Mouse (Mus musculus) hindbrain, embryonic 15.5 days (tissue): ENCODE measurements around the gene Urb1. TPM values are rescaled to one million over a fixed set of nuclear protein-coding genes. Genes with fewer than 3 reads are reported as not detected.
A peak's percentile ranks its signal among the peaks of the same experiment; 100 is the strongest.
"Not testable (repeated sequence)": the region's sequence is repeated elsewhere in the genome, so short reads cannot be mapped to it uniquely, and the experiment has no call there.

Experiments used
- ATAC-seq: fragments of 200-750 bp; cut with Nextera tagmentation; 2 replicates; pipeline ENCODE4 v1.8.0; 2017; ENCODE audit warnings: low read depth, moderate number of reproducible peaks, moderate TSS enrichment; ENCODE audit not compliant: low FRiP score
- H3K27ac ChIP-seq: fragments of 300-500 bp; sonication (generic); replicated peaks from 2 replicates; pipeline ENCODE4 v1.5.1; 2015; ENCODE audit warnings: mild to moderate bottlenecking, inconsistent platforms
- H3K27me3 ChIP-seq: fragments of 300-500 bp; sonication (generic); 2 replicates; pipeline ENCODE4 v1.6.1; 2015; ENCODE audit warnings: control low read depth, inconsistent platforms
- H3K36me3 ChIP-seq: fragments of 300-500 bp; sonication (generic); 2 replicates; pipeline ENCODE4 v1.6.1; 2015; ENCODE audit warnings: control low read depth, inconsistent platforms
- H3K4me1 ChIP-seq: fragments of 300-500 bp; sonication (generic); replicated peaks from 2 replicates; pipeline ENCODE4 v1.6.1; 2015; ENCODE audit warnings: control low read depth, inconsistent platforms
- H3K4me2 ChIP-seq: fragments of 300-500 bp; sonication (generic); 2 replicates; pipeline ENCODE4 v1.6.1; 2015; ENCODE audit warnings: moderate library complexity, mild to moderate bottlenecking, inconsistent platforms
- H3K4me3 ChIP-seq: fragments of 300-500 bp; sonication (generic); 2 replicates; pipeline ENCODE4 v1.5.1; 2015; ENCODE audit warnings: mild to moderate bottlenecking, inconsistent platforms
- H3K9ac ChIP-seq: fragments of 300-500 bp; sonication (generic); 2 replicates; pipeline ENCODE4 v1.6.1; 2015; ENCODE audit warnings: inconsistent platforms
- H3K9me3 ChIP-seq: fragments of 300-500 bp; sonication (generic); 2 replicates; pipeline ENCODE4 v1.6.1; 2016; ENCODE audit warnings: control low read depth, inconsistent platforms
- WGBS: fragments of 180-500 bp; shearing (Covaris S2); methylation state at CpG from one replicate; pipeline ENCODE4 v1.1.7; 2015; 5-methylcytosine and 5-hydroxymethylcytosine counted together
- polyA plus RNA-seq: library from polyadenylated mRNA; unstranded; fragments of >200 nt; fragmentation: Nextera tagmentation; extraction: Ambion mirVana; gene quantifications from 2 replicates; pipeline ENCODE4 v1.2.1, GENCODE M21; 2015

Gene Urb1
- polyA plus RNA-seq, 1 experiment from 2014 or later: 9.3 TPM

DNA sequence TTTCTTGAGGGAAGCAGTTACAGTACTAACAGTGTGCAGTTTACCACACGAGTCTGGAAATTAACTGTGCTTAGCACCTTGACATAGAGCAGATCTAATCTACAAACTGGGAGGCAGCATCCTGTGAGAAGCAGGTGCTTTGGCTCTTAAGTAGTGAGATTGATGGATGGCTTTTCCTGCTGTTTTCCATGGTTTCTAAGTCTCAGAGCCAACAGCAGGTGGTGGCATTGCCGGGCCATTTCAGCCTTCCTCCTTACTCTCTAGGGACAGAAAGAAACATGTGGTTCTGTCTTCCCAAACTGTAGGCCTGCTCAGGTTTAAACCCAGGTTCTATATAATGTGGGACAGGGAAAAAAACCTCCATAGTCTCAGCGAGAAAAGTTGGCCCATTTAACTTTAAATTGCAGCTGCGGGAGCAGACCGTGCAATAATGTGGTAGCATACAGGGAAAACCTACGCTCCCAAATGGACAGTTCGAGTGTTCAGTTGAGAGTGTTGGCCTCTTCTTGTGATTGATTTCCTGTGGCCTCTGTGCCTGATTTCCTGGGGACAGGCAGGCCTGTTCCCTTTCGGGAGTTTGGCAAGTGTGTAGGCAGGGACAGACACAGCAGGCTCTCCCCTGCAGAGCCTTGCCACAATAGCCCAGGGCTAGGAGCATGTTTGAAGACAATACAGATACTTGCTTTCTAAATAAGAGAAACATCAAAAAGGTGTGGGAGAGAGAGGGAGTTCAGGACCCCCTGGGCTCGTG is 23.0 kb upstream of the Urb1 start:
- H3K9me3 ChIP-seq: no peaks in the 10 kb centered on the region
- no peak overlapping the region for H3K4me3 ChIP-seq
- 18% methylated on average over 9 of the region's 9 CpGs for WGBS
- H3K36me3 ChIP-seq: no peaks in the 10 kb centered on the region
- peak overlapping the region; percentile 8; the same call in 1 of the 2 replicates for H3K4me2 ChIP-seq
- peaks cover 43% of the 10 kb centered on the region for H3K4me1 ChIP-seq
- H3K9ac ChIP-seq: no peak overlapping the region
- no peak overlapping the region for H3K27ac ChIP-seq
- no peak for ATAC-seq
- H3K27me3 ChIP-seq: peaks cover 18% of the 10 kb centered on the region

GRCm38 (mm10) chr16:90832495-90832894 is 22.3 kb upstream of the Urb1 start:
- H3K4me2 ChIP-seq: peak overlapping the region; percentile 95; the same call in 1 of the 2 replicates

GRCm38 (mm10) chr16:90831676-90832075 is 21.5 kb upstream of the Urb1 start:
- H3K27me3 ChIP-seq: peaks cover 18% of the 10 kb centered on the region
- no peaks in the 10 kb centered on the region for H3K9me3 ChIP-seq
- H3K4me1 ChIP-seq: peaks cover 39% of the 10 kb centered on the region
- H3K4me2 ChIP-seq: peak overlapping the region; percentile 95
- H3K4me3 ChIP-seq: peak overlapping the region; percentile 55
- no peak overlapping the region for H3K27ac ChIP-seq
- ATAC-seq: no peak
- no peak overlapping the region for H3K9ac ChIP-seq
- WGBS: 19% methylated on average over 15 of the region's 15 CpGs
- no peaks in the 10 kb centered on the region for H3K36me3 ChIP-seq

More at GRCm38 (mm10) chr16:90832495-90832894, 22.3 kb upstream of the Urb1 start:
- Histone ChIP-seq H3K4me1 (peaks cover 40% of the 10 kb centered on the region), H3K9ac (no peak overlapping the region), H3K27ac (no peak overlapping the region), H3K9me3 (no peaks in the 10 kb centered on the region), H3K36me3 (no peaks in the 10 kb centered on the region), H3K4me3 (no peak overlapping the region), H3K27me3 (peaks cover 18% of the 10 kb centered on the region)
- 40% methylated on average over 6 of the region's 6 CpGs for WGBS
- ATAC-seq: no peak

DNA sequence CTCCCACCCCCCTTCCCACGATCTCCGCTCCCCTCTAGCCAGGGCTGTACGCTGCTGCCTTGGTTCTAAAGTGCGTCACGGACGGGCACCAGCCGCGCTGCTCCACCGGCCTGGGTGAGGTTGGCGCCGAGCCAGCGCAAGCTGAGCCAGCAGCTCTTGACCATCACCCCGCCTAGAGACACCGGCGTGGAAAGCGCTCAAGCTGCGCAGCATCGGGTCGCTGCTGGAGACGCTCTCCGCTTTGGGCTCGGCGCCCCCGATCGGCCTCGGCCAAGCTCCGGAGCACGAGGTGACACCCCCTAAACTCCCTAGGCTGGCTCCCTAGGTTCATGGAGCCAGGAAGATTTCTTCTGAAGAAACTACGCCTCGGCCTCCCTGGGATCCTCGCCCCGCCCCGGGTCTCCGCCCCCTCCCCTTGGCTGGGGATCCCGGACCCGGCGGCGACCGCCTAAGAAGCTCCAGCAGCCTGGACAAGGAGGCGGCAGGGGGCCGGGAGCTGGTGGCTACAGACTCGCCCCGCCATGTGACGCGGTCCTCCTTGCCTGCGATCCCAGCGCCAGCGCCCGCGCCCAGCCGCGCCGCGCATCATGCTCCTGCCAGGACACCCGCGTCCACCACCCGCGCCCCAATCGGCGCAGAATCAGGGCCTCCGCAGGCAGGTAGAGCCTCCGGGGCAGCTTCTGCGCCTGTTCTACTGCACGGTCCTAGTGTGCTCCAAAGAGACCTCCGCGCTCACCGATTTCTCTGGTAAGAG is 20.6 kb upstream of the Urb1 start:
- peak overlapping the region; percentile 55 for H3K4me3 ChIP-seq
- H3K9me3 ChIP-seq: no peaks in the 10 kb centered on the region
- 0 out of 2 replicates have a peak overlapping the region, but pooled peaks have one; percentile 2 for H3K27ac ChIP-seq
- H3K4me1 ChIP-seq: peaks cover 39% of the 10 kb centered on the region
- H3K4me2 ChIP-seq: peak overlapping the region; percentile 95
- WGBS: under 1% methylated on average over 67 of the region's 67 CpGs
- peak overlapping the region; percentile 41 for H3K9ac ChIP-seq
- H3K36me3 ChIP-seq: no peaks in the 10 kb centered on the region
- peaks cover 18% of the 10 kb centered on the region for H3K27me3 ChIP-seq
- peak; percentile 77 for ATAC-seq

DNA sequence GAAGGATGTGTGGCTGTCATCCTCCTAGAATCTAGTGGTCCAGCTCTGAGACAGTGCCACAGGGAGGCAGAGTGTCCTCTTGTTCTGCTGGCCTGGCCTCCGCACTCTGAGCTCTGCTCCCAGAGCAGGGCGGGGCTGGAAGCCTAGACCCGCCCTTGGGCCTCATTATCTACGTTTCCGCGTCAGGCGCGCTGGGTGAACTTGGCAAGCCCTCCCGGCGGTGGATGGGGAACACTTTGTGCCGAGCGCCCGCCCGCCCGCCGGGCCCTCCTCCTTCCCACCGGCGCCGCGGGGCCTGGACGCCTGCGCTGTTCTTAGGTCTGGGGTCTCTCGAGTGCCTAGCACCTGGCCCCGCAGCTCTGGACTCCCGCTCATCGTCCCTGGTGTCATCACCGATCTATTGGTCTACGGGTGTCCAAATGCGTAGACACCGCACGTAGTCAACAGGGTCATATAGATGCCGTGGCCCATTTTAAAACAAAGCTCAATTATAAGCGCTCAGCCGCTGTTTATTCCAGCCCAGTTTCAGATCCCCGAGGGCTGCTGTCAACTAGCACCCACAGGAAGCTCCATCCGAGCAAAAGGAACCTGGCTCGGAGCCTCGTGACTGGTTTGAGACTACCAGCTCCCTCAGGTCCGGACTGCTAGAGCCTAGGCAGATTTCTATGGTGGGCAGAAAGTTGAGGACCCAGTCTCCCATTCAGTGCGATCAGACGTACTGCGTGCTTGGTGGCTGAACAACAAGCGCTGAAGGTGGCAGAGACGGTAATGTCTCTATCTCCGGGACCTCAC is 19.9 kb upstream of the Urb1 start:
- Histone ChIP-seq H3K9ac (peak overlapping the region; percentile 41), H3K27ac (0 out of 2 replicates have a peak overlapping the region, but pooled peaks have one; percentile 2), H3K27me3 (peaks cover 18% of the 10 kb centered on the region), H3K9me3 (no peaks in the 10 kb centered on the region), H3K4me3 (peak overlapping the region; percentile 55), H3K36me3 (no peaks in the 10 kb centered on the region), H3K4me1 (peaks cover 39% of the 10 kb centered on the region), H3K4me2 (peak overlapping the region; percentile 95)
- ATAC-seq: peak; percentile 72
- WGBS: under 1% methylated on average over 39 of the region's 45 CpGs

DNA sequence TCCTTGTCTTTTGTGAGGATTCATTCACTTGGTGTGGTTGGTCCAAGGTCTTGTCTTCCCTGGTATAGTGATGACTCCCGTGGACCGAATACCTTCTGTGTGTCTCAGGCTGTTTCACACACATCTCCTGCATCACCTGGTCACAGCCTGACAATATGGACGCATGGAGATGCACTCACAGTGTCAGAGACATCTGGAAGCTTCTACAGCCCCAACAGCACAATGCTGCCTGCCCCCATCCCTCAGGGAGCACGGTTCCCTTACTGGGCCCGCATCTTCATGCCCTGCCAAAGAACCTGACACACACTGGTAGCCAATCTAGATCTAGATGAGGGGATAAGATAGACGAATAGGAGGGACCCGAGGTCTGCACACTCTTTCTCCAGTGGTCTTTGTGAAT is 18.9 kb upstream of the Urb1 start:
- Histone ChIP-seq H3K4me3 (no peak overlapping the region), H3K4me1 (peaks cover 39% of the 10 kb centered on the region), H3K9me3 (no peaks in the 10 kb centered on the region), H3K27me3 (peaks cover 22% of the 10 kb centered on the region), H3K27ac (no peak overlapping the region), H3K9ac (no peak overlapping the region), H3K36me3 (no peaks in the 10 kb centered on the region), H3K4me2 (no peak overlapping the region)
- no peak for ATAC-seq
- 84% methylated on average over 7 of the region's 7 CpGs for WGBS

- H3K27me3 ChIP-seq: peaks cover 22% of the 10 kb centered on the region
- WGBS: 74% methylated on average over 9 of the region's 9 CpGs
- H3K27ac ChIP-seq: no peak overlapping the region
- H3K4me2 ChIP-seq: no peak overlapping the region
- H3K4me3 ChIP-seq: no peak overlapping the region
- no peak overlapping the region for H3K9ac ChIP-seq
- H3K9me3 ChIP-seq: no peaks in the 10 kb centered on the region
- H3K36me3 ChIP-seq: no peaks in the 10 kb centered on the region
- H3K4me1 ChIP-seq: peaks cover 27% of the 10 kb centered on the region
- no peak for ATAC-seq
Observed at GRCm38 (mm10) chr16:90827498-90827897, 17.3 kb upstream of the Urb1 start.

- H3K27me3 ChIP-seq: peaks cover 16% of the 10 kb centered on the region
- WGBS: 66% methylated on average over 7 of the region's 7 CpGs
- no peaks in the 10 kb centered on the region for H3K9me3 ChIP-seq
- H3K27ac ChIP-seq: no peak within 1 kb of the TSS
- H3K4me1 ChIP-seq: peaks cover 19% of the 10 kb centered on the region
- H3K36me3 ChIP-seq: no peaks in the 10 kb centered on the region
- H3K4me2 ChIP-seq: no peak within 1 kb of the TSS
- H3K4me3 ChIP-seq: no peak within 1 kb of the TSS
- no peak within 1 kb of the TSS for H3K9ac ChIP-seq
- no peak for ATAC-seq
Observed at GRCm38 (mm10) chr16:90826457-90826856, 16.2 kb upstream of the Urb1 start, which contains the start of gene Eva1c. Gene Eva1c, plus strand, starts transcription at chr16:90826719.

- 71% methylated on average over 5 of the region's 5 CpGs for WGBS
- ATAC-seq: no peak
- no peaks in the 10 kb centered on the region for H3K36me3 ChIP-seq
- no peaks in the 10 kb centered on the region for H3K9me3 ChIP-seq
- H3K4me2 ChIP-seq: no peak overlapping the region
- no peak overlapping the region for H3K4me3 ChIP-seq
- H3K9ac ChIP-seq: no peak overlapping the region
- H3K27ac ChIP-seq: no peak overlapping the region
- peaks cover 15% of the 10 kb centered on the region for H3K4me1 ChIP-seq
- H3K27me3 ChIP-seq: peaks cover 16% of the 10 kb centered on the region
Observed at GRCm38 (mm10) chr16:90826041-90826440, 15.8 kb upstream of the Urb1 start.

GRCm38 (mm10) chr16:90823986-90824385 is 13.8 kb upstream of the Urb1 start:
- WGBS: 78% methylated on average over 4 of the region's 4 CpGs
- not testable (repeated sequence) for H3K4me1 ChIP-seq, H3K4me3 ChIP-seq, ATAC-seq, H3K9me3 ChIP-seq, H3K9ac ChIP-seq, H3K27ac ChIP-seq, H3K4me2 ChIP-seq, H3K36me3 ChIP-seq
- H3K27me3 ChIP-seq: peaks cover 10% of the 10 kb centered on the region

- WGBS: 73% methylated on average over 7 of the region's 7 CpGs
- H3K4me2 ChIP-seq: no peak overlapping the region
- no peaks in the 10 kb centered on the region for H3K4me1 ChIP-seq
- H3K27me3 ChIP-seq: peaks cover 4% of the 10 kb centered on the region; the same call in 1 of the 2 replicates
- no peak overlapping the region for H3K9ac ChIP-seq
- H3K9me3 ChIP-seq: no peaks in the 10 kb centered on the region
- no peak overlapping the region for H3K27ac ChIP-seq
- ATAC-seq: no peak
- H3K36me3 ChIP-seq: no peaks in the 10 kb centered on the region
- no peak overlapping the region for H3K4me3 ChIP-seq
Observed at GRCm38 (mm10) chr16:90822981-90823380, 12.8 kb upstream of the Urb1 start.
